Mouse (Mus musculus) heart, adult 2 months (tissue): ENCODE data around the gene Fhdc1. TPM values are rescaled to one million over a fixed set of nuclear protein-coding genes. Genes with fewer than 3 reads are reported as not detected.

Experiments used
- DNase-seq, 2 experiments: peaks; one replicate each; pipeline ENCODE4 v3.0.0; 2021
- H3K27ac ChIP-seq: fragments of 200-600 bp; 2 replicates; pipeline ENCODE4 v1.8.1; 2022
- H3K27me3 ChIP-seq: fragments of 200-500 bp; 2 replicates; pipeline ENCODE4 v1.6.1; 2012; ENCODE audit warnings: mild to moderate bottlenecking, low read length, inconsistent platforms, mixed read lengths; ENCODE audit not compliant: control insufficient read depth, insufficient read depth
- H3K36me3 ChIP-seq: fragments of 200-500 bp; 2 replicates; pipeline ENCODE4 v1.6.1; 2012; ENCODE audit warnings: low read length, inconsistent platforms; ENCODE audit not compliant: control insufficient read depth, insufficient read depth
- H3K4me1 ChIP-seq: fragments of 200-500 bp; 2 replicates; pipeline ENCODE4 v1.6.1; 2011; ENCODE audit warnings: low read length; ENCODE audit not compliant: control insufficient read depth, insufficient read depth
- H3K4me3 ChIP-seq: fragments of 200-600 bp; 2 replicates; pipeline ENCODE4 v1.8.1; 2022
- H3K79me2 ChIP-seq: fragments of 200-500 bp; replicated peaks from 2 replicates; pipeline ENCODE4 v1.6.1; 2012; ENCODE audit warnings: mild to moderate bottlenecking, inconsistent platforms, low read length, moderate library complexity, mixed read lengths; ENCODE audit not compliant: control insufficient read depth, insufficient read depth
- H3K9ac ChIP-seq: fragments of 200-500 bp; 2 replicates; pipeline ENCODE4 v1.6.1; 2012; ENCODE audit warnings: low read depth, mild to moderate bottlenecking, control low read depth, inconsistent platforms, low read length, mixed read lengths
- CTCF ChIP-seq: fragments of 200-600 bp; IDR thresholded peaks from 2 replicates; pipeline ENCODE4 v1.8.1; 2022; ENCODE audit warnings: antibody characterized with exemption, mild to moderate bottlenecking, moderate library complexity
- EP300 ChIP-seq: fragments of 200-500 bp; IDR thresholded peaks from 2 replicates; pipeline ENCODE4 v1.6.1; 2011; ENCODE audit warnings: low read depth, low read length, control low read depth; ENCODE audit not compliant: insufficient read depth
- POLR2A ChIP-seq: fragments of 200-500 bp; IDR thresholded peaks from 2 replicates; pipeline ENCODE4 v1.6.1; 2011; ENCODE audit warnings: mild to moderate bottlenecking, low read depth, low read length, control low read depth; ENCODE audit not compliant: insufficient read depth
- WGBS: fragments of 180-500 bp; shearing (Covaris S2); methylation state at CpG from one replicate; pipeline ENCODE4 v1.1.7; 2018; 5-methylcytosine and 5-hydroxymethylcytosine counted together
- intact Hi-C: fragments of 180-260 bp; cut with DNase I; formaldehyde crosslinking; loops from one replicate; pipeline ENCODE4 v1.15.1; 2025
- polyA plus RNA-seq: library from polyadenylated mRNA; depleted of rRNA; stranded (reverse); fragments of >200 nt; gene quantifications from 2 replicates; pipeline ENCODE4 v1.2.3, GENCODE M21; 2012
- total RNA-seq, 2 experiments: library from RNA; stranded (reverse); gene quantifications; 2 replicates each; pipeline ENCODE4 v1.2.3; 2021

The Fhdc1 gene
- total and polyA plus RNA-seq, 3 experiments, result 0.39 to 0.60 (median 0.59) TPM

DNA sequence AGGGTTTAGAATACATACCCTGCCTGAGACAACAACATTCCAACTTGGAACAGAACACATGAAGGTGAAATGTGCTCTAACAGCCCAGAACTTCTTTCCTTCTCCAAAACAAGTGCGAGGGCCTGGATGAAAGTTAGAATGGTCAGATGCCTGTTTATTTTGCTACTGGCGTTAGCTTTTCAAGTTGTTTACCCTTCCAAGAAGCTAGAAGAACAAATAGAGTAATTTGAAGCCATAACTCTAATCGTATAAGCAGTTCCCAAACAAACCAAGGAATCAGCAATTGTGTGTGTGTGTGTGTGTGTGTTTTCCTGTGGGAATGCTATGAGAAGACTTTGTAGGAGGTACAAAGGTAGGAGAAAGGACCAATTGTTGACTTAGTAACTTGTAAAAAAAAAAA is 4.7 kb upstream of the Fhdc1 start:
- WGBS, result 84% methylated on average over 3 of the region's 3 CpGs
- no peaks in the 10 kb centered on the region for H3K36me3 ChIP-seq
- no peak for TF ChIP-seq POLR2A
- no peak for TF ChIP-seq EP300
- TF ChIP-seq CTCF, result no peak
- peaks cover 2% of the 10 kb centered on the region; the same call in 1 of the 2 replicates for H3K4me1 ChIP-seq
- no peak for DNase-seq
- no peak overlapping the region for H3K9ac ChIP-seq
- H3K79me2 ChIP-seq, result no peaks in the 10 kb centered on the region
- no peak overlapping the region for H3K27ac ChIP-seq
- no peaks in the 10 kb centered on the region for H3K27me3 ChIP-seq
- intact Hi-C loops, result no loop called here
- no peak overlapping the region for H3K4me3 ChIP-seq

DNA sequence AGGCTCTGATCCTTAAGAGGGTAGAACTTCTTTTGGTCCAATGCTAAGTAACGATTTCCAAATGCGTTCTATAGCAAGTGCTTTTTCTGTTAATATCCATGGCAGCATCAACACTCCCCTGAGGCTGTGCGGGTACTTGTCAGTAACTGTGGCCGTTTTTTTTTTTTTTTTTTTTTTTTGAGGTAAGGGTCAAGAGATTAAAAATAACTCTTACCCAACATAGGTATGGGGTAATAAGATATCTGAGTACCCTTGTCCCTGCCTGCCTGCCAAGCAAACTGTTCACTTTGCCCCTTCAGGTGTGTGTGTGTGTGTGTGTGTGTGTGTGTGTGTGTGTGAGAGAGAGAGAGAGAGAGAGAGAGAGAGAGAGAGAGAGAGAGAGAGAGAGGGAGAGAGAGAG is 4.1 kb upstream of the Fhdc1 start:
- no peak overlapping the region for H3K4me3 ChIP-seq
- TF ChIP-seq CTCF (no peak), EP300 (no peak)
- intact Hi-C loops, result no loop called here
- WGBS, result 65% methylated on average over 4 of the region's 4 CpGs
- no peak overlapping the region for H3K9ac ChIP-seq
- H3K27ac ChIP-seq, result no peak overlapping the region
- H3K4me1 ChIP-seq, result peaks cover 2% of the 10 kb centered on the region; the same call in 1 of the 2 replicates
- H3K36me3 ChIP-seq, result no peaks in the 10 kb centered on the region
- H3K27me3 ChIP-seq, result peaks cover 3% of the 10 kb centered on the region
- no peak for DNase-seq
- no peaks in the 10 kb centered on the region for H3K79me2 ChIP-seq

DNA sequence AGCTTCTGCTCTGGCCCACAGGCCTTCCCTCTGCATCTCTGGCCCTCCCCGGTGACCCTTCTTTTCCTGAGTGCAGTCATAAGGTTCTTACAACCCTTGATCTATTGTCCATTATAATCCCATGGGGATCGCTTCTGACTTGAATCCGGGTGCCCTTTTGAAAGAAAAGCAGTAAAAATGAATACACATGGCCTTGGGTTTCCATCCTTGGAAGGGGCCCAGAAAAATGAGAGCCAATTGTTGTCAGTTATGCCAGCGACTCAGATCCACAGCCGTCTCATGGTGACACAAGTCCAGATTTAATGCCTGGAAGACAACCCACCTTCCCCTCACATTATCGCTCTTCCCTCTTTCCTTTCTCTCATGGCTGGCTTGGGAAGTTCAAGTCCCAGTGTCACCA is 1.9 kb upstream of the Fhdc1 start:
- WGBS, result 83% methylated on average over 6 of the region's 6 CpGs
- intact Hi-C loops, result no loop called here

DNA sequence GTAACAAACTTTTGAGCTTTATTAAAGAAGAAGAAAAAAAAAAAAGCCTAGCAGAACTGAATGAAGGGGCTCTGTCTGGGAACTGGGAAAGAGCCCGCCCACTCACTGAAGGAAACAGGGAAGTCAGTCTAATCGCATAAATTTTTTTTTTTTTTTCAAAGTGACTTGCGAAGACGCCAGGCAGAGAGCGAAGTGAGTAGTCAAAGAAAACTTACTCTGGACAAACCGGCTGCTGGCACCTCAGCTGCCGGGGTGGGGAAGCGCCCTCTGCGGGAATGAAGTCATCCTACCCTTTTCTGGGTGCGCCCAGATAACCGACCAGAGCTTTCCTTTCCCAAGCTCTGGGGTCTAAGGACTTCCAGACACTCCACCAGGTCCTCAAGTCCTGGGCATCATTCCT is 875 bp upstream of the Fhdc1 start:
- intact Hi-C loops, result loop anchor here (1.0 to 2.0 kb wide), 2 partner anchors 62 to 127 kb away; no protein-coding TSS in a partner anchor
- H3K9ac ChIP-seq, result no peak overlapping the region
- no peaks in the 10 kb centered on the region for H3K36me3 ChIP-seq
- peaks cover 2% of the 10 kb centered on the region; the same call in 1 of the 2 replicates for H3K4me1 ChIP-seq
- H3K79me2 ChIP-seq, result no peaks in the 10 kb centered on the region
- WGBS, result 9% methylated on average over 11 of the region's 11 CpGs
- peak overlapping the region; percentile 58; the same call in 1 of the 2 replicates for H3K4me3 ChIP-seq
- no peak overlapping the region for H3K27ac ChIP-seq
- peaks cover 3% of the 10 kb centered on the region for H3K27me3 ChIP-seq
- TF ChIP-seq EP300 (no peak), CTCF (peak; percentile 68)
- DNase-seq, result peak; percentile 26 to 46

More for the DNA sequence above, 1.9 kb upstream of the Fhdc1 start:
- H3K27ac ChIP-seq, result no peak overlapping the region
- no peaks in the 10 kb centered on the region for H3K36me3 ChIP-seq
- no peak overlapping the region for H3K9ac ChIP-seq
- H3K4me1 ChIP-seq, result peaks cover 2% of the 10 kb centered on the region; the same call in 1 of the 2 replicates
- H3K27me3 ChIP-seq, result peaks cover 3% of the 10 kb centered on the region
- no peak overlapping the region for H3K4me3 ChIP-seq
- no peaks in the 10 kb centered on the region for H3K79me2 ChIP-seq
- DNase-seq, result no peak
- TF ChIP-seq CTCF, result no peak
- no peak for TF ChIP-seq EP300
- TF ChIP-seq POLR2A, result no peak

DNA sequence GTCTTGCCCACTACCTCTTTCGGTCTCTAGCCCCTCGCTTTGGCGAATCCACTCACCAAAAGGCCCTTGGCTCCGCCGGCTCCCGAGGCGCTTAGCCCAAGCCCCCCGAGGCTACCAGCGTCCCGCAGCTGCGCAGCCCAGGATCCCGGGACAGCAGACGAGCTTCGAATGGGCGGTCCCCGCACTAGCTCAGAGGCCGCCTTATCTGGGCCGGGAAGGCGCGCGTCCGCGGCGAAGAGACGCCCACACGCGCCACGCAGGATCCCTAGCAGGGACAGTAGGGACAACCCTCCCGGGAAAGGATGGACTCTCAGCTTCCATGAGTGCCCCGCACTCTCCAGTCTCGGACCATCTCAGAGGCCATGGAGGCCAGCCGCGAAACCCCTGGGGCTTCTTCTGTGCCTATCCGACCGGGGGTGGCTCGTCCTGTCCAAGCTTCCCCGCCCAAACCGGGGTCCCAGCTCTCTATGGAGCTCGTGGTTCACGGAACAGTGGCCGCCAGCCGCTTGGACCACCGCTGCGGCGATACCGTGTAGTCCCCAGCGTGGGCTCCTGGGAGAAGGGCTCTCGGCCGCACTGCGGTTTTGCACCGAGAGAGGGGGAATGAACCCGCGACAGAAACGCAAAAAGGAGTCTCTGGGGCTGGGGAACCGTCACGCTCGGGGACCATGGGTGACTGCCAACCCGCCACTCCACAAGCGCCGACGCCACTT is 780 bp downstream of the Fhdc1 start:
- no peaks in the 10 kb centered on the region for H3K36me3 ChIP-seq
- intact Hi-C loops, result loop anchor here (2.0 kb wide), 1 partner anchor 63 kb away; no protein-coding TSS in a partner anchor

DNA sequence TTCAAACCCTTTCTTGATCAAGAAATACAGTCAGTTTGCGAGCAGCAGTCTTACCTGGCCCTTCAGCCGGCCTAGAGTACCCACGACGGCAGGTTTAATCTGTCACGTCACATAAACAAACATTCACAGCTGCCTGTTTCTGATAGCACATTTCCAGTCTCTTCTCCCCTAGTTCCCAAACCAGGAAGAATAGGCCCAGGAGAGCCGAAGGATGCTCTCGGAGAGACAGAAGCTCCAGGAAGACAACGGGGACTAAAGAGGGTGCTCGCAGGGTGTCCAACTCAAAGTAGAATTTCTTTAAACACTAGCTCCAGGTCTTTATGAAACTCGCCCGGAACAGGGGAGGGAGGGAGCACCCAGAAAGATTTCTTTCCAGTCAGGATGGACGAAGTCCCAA is 1.3 kb downstream of the Fhdc1 start:
- DNase-seq, result no peak
- H3K4me3 ChIP-seq, result peak overlapping the region; percentile 58
- intact Hi-C loops, result no loop called here
- H3K4me1 ChIP-seq, result peaks cover 2% of the 10 kb centered on the region; the same call in 1 of the 2 replicates
- no peaks in the 10 kb centered on the region for H3K36me3 ChIP-seq
- peak overlapping the region; percentile 70; the same call in 1 of the 2 replicates for H3K9ac ChIP-seq
- H3K79me2 ChIP-seq, result no peaks in the 10 kb centered on the region
- H3K27ac ChIP-seq, result no peak overlapping the region
- H3K27me3 ChIP-seq, result peaks cover 3% of the 10 kb centered on the region
- TF ChIP-seq POLR2A, result no peak
- TF ChIP-seq CTCF, result no peak
- TF ChIP-seq EP300, result no peak
- 36% methylated on average over 12 of the region's 12 CpGs for WGBS

More for the DNA sequence above, 780 bp downstream of the Fhdc1 start:
- H3K4me3 ChIP-seq, result peak overlapping the region; percentile 58
- no peaks in the 10 kb centered on the region for H3K79me2 ChIP-seq
- H3K27me3 ChIP-seq, result peaks cover 3% of the 10 kb centered on the region
- H3K9ac ChIP-seq, result peak overlapping the region; percentile 70
- H3K4me1 ChIP-seq, result peaks cover 2% of the 10 kb centered on the region; the same call in 1 of the 2 replicates
- H3K27ac ChIP-seq, result no peak overlapping the region
- 1% methylated on average over 61 of the region's 61 CpGs for WGBS
- peak; percentile 58 to 64 for DNase-seq
- TF ChIP-seq POLR2A (no peak), CTCF (0 out of 2 replicates have a peak, but pooled peaks have one; percentile 24)
